Mouse (Mus musculus): ENCODE results near the gene Pawr. TPM values are rescaled to one million over a fixed set of nuclear protein-coding genes. Genes with fewer than 3 reads are reported as not detected.
A peak's percentile ranks its signal among the peaks of the same experiment; 100 is the strongest.

Pawr gene
- total RNA-seq (2014; rRNA removed): 2.7 and 5.0 TPM in 2 replicates
- 2.2 and 3.0 TPM in 2 replicates for polyA plus RNA-seq (2015; fragmentation: Nextera tagmentation; extraction: Ambion mirVana)

GRCm38 (mm10) chr10:108331784-108332561, at the start of gene Pawr:
Pawr (plus strand) TSS chr10:108332121.
- DNase-seq (peak; percentile 47), ATAC-seq (peak; percentile 73)
- Histone ChIP-seq H3K9me3 (ENCODE audit: low read length) (no peaks in the 10 kb centered on the region), H3K4me3 (ENCODE audit: low read depth, low read length) (peak within 1 kb of the TSS; percentile 66), H3K36me3 (ENCODE audit: insufficient read depth) (no peaks in the 10 kb centered on the region), H3K27ac (ENCODE audit: low read depth, low read length) (no peak within 1 kb of the TSS), H3K9ac (peak within 1 kb of the TSS; percentile 53), H3K4me2 (ENCODE audit: low read depth) (peak within 1 kb of the TSS; percentile 97), H3K27me3 (ENCODE audit: insufficient read depth, low read length) (peaks cover 7% of the 10 kb centered on the region), H3K4me1 (ENCODE audit: insufficient read depth) (no peaks in the 10 kb centered on the region)
- 2% methylated on average over 80 of the region's 85 CpGs for WGBS
- no peak for TF ChIP-seq CTCF (IDR thresholded peaks at IDR 0.05; ENCODE audit: low read depth)

- H3K9me3 ChIP-seq (ENCODE audit: low read length): no peaks in the 10 kb centered on the region
- H3K4me3 ChIP-seq (ENCODE audit: low read depth, low read length): no peak overlapping the region
- no peak for ATAC-seq
- WGBS: 93% methylated on average over 6 of the region's 6 CpGs
- H3K9ac ChIP-seq: no peak overlapping the region
- TF ChIP-seq CTCF (IDR thresholded peaks at IDR 0.05; ENCODE audit: low read depth): no peak
- no peaks in the 10 kb centered on the region for H3K27me3 ChIP-seq (ENCODE audit: insufficient read depth, low read length)
- H3K4me1 ChIP-seq (ENCODE audit: insufficient read depth): no peaks in the 10 kb centered on the region
- peaks cover 9% of the 10 kb centered on the region for H3K36me3 ChIP-seq (ENCODE audit: insufficient read depth)
- no peak for DNase-seq
- no peak overlapping the region for H3K4me2 ChIP-seq (ENCODE audit: low read depth)
- no peak overlapping the region for H3K27ac ChIP-seq (ENCODE audit: low read depth, low read length)
Observed at GRCm38 (mm10) chr10:108282351-108282750, 49.6 kb upstream of the Pawr start.

- TF ChIP-seq CTCF (IDR thresholded peaks at IDR 0.05; ENCODE audit: low read depth): no peak
- ATAC-seq (no peak), DNase-seq (no peak)
- H3K4me3 ChIP-seq (ENCODE audit: low read depth, low read length): no peak overlapping the region
- H3K4me2 ChIP-seq (ENCODE audit: low read depth): no peak overlapping the region
- H3K9me3 ChIP-seq (ENCODE audit: low read length): no peaks in the 10 kb centered on the region
- H3K27me3 ChIP-seq (ENCODE audit: insufficient read depth, low read length): no peaks in the 10 kb centered on the region
- 95% methylated on average over 2 of the region's 2 CpGs for WGBS
- H3K36me3 ChIP-seq (ENCODE audit: insufficient read depth): peaks cover 9% of the 10 kb centered on the region
- H3K9ac ChIP-seq: no peak overlapping the region
- H3K4me1 ChIP-seq (ENCODE audit: insufficient read depth): no peaks in the 10 kb centered on the region
- no peak overlapping the region for H3K27ac ChIP-seq (ENCODE audit: low read depth, low read length)
Observed at GRCm38 (mm10) chr10:108283418-108283817, 48.5 kb upstream of the Pawr start.

GRCm38 (mm10) chr10:108283837-108284236, 48.1 kb upstream of the Pawr start:
- Histone ChIP-seq H3K36me3 (ENCODE audit: insufficient read depth) (peaks cover 9% of the 10 kb centered on the region), H3K4me3 (ENCODE audit: low read depth, low read length) (no peak overlapping the region), H3K4me2 (ENCODE audit: low read depth) (no peak overlapping the region), H3K27me3 (ENCODE audit: insufficient read depth, low read length) (no peaks in the 10 kb centered on the region), H3K9ac (no peak overlapping the region), H3K4me1 (ENCODE audit: insufficient read depth) (no peaks in the 10 kb centered on the region), H3K9me3 (ENCODE audit: low read length) (no peaks in the 10 kb centered on the region), H3K27ac (ENCODE audit: low read depth, low read length) (no peak overlapping the region)
- no peak for DNase-seq
- no peak for TF ChIP-seq CTCF (IDR thresholded peaks at IDR 0.05; ENCODE audit: low read depth)
- WGBS: 63% methylated on average over 4 of the region's 4 CpGs
- peak; percentile 52 for ATAC-seq

- no peak overlapping the region for H3K4me3 ChIP-seq (ENCODE audit: low read depth, low read length)
- no peak overlapping the region for H3K9ac ChIP-seq
- H3K4me2 ChIP-seq (ENCODE audit: low read depth): no peak overlapping the region
- ATAC-seq (no peak), DNase-seq (no peak)
- no peak overlapping the region for H3K27ac ChIP-seq (ENCODE audit: low read depth, low read length)
- no peaks in the 10 kb centered on the region for H3K27me3 ChIP-seq (ENCODE audit: insufficient read depth, low read length)
- 86% methylated on average over 4 of the region's 4 CpGs for whole genome bisulfite sequencing
- no peaks in the 10 kb centered on the region for H3K9me3 ChIP-seq (ENCODE audit: low read length)
- no peak for TF ChIP-seq CTCF (IDR thresholded peaks at IDR 0.05; ENCODE audit: low read depth)
- H3K4me1 ChIP-seq (ENCODE audit: insufficient read depth): no peaks in the 10 kb centered on the region
- H3K36me3 ChIP-seq (ENCODE audit: insufficient read depth): peaks cover 9% of the 10 kb centered on the region
Observed at GRCm38 (mm10) chr10:108284445-108284844, 47.5 kb upstream of the Pawr start.

GRCm38 (mm10) chr10:108284977-108285376, 46.9 kb upstream of the Pawr start:
- no peak for ATAC-seq
- 67% methylated on average over 5 of the region's 5 CpGs for WGBS
- Histone ChIP-seq H3K27ac (ENCODE audit: low read depth, low read length) (no peak overlapping the region), H3K4me1 (ENCODE audit: insufficient read depth) (no peaks in the 10 kb centered on the region), H3K27me3 (ENCODE audit: insufficient read depth, low read length) (no peaks in the 10 kb centered on the region), H3K9ac (no peak overlapping the region), H3K4me2 (ENCODE audit: low read depth) (no peak overlapping the region), H3K36me3 (ENCODE audit: insufficient read depth) (peaks cover 7% of the 10 kb centered on the region), H3K9me3 (ENCODE audit: low read length) (no peaks in the 10 kb centered on the region), H3K4me3 (ENCODE audit: low read depth, low read length) (no peak overlapping the region)
- DNase-seq: no peak
- TF ChIP-seq CTCF (IDR thresholded peaks at IDR 0.05; ENCODE audit: low read depth): no peak

- Histone ChIP-seq H3K4me2 (ENCODE audit: low read depth) (no peak overlapping the region), H3K9me3 (ENCODE audit: low read length) (no peaks in the 10 kb centered on the region), H3K27me3 (ENCODE audit: insufficient read depth, low read length) (no peaks in the 10 kb centered on the region), H3K36me3 (ENCODE audit: insufficient read depth) (no peaks in the 10 kb centered on the region), H3K9ac (no peak overlapping the region), H3K4me1 (ENCODE audit: insufficient read depth) (no peaks in the 10 kb centered on the region), H3K4me3 (ENCODE audit: low read depth, low read length) (no peak overlapping the region), H3K27ac (ENCODE audit: low read depth, low read length) (no peak overlapping the region)
- DNase-seq: no peak
- ATAC-seq: no peak
- no peak for TF ChIP-seq CTCF (IDR thresholded peaks at IDR 0.05; ENCODE audit: low read depth)
- 66% methylated on average over 11 of the region's 11 CpGs for WGBS
Observed at GRCm38 (mm10) chr10:108286658-108287437, 45.1 kb upstream of the Pawr start.
